Mouse (Mus musculus) layer of hippocampus, adult 8-10 months (tissue): ENCODE results near the gene Sh3bp5. TPM values are rescaled to one million over a fixed set of nuclear protein-coding genes. Genes with fewer than 3 reads are reported as not detected.
A peak's percentile ranks its signal among the peaks of the same experiment; 100 is the strongest.

ENCODE experiments used
- DNase-seq, 2 experiments: peaks; one replicate each; pipeline ENCODE4 v3.0.0; 2022; ENCODE audit warnings: low spot score in 2 of 2
- total RNA-seq, 4 experiments: library from RNA; stranded (reverse); gene quantifications; 2 replicates each; pipeline ENCODE4 v1.2.4; 2022

Sh3bp5 gene
- total RNA-seq, 4 experiments from 2014 or later: 105 to 134 (median 117) TPM

DNA sequence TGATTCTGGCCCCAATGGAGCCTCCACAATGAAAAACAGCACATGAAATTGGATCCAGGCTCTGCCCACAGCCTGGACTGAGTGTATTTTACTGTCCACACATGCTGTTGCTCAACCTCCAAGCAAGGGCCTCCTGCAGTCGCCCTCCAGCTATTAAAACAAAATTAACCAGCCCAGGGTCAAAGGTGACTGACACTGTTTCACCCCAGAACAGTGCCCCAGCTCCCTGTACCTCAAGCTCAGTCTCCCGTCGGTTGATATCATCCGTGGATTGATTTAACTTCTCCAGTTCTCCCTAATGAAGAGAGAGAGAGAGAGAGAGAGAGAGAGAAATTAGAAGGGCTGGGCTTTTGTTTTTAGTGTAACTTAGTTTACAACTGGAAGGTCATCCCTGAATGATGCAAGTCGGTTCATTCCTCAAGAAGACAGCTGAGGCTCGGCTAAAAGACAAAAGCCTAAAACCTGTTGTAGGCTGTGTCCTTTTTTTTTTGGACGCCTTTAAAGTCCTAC is 2.0 kb downstream of the Sh3bp5 start:
- no peak for DNase-seq

DNA sequence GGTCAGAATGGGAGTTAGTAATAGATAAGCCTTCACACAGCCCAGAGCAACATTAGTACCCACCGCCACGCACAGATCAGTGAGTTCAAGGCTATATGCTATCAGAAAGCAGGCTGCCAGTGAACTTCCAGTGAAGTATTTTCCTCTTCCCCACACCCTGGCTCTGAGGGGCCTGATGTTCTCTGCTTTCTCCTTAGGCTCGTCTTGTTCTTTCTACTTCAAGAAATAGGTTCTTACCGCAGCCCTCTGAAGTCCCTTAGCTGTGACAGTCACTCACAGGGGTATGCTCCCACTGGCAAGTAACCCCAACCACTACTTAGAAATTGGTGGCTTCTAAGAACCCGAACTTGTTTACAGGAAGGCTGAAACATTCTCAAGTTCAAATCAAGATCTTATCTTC is 2.8 kb downstream of the Sh3bp5 start:
- no peak for DNase-seq

DNA sequence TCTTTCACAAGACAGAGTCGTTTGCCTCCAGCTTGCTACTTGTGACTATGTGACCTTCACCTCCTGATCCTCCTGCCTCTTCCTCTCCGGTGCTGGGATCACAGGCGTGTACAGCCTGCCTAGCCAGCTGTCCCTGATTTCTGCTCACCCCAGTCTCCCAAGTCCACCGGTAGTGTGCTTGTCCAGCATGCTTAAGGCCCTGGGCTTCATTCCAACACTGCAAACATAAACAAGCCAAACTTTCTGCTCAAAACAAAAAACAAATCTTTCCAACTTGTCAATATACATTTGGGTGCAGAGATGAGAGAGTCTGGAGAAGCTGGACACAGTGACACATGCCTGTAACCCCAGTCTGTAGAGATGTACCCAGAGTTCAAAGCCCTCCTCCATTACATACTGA is 3.5 kb downstream of the Sh3bp5 start:
- no peak for DNase-seq

DNA sequence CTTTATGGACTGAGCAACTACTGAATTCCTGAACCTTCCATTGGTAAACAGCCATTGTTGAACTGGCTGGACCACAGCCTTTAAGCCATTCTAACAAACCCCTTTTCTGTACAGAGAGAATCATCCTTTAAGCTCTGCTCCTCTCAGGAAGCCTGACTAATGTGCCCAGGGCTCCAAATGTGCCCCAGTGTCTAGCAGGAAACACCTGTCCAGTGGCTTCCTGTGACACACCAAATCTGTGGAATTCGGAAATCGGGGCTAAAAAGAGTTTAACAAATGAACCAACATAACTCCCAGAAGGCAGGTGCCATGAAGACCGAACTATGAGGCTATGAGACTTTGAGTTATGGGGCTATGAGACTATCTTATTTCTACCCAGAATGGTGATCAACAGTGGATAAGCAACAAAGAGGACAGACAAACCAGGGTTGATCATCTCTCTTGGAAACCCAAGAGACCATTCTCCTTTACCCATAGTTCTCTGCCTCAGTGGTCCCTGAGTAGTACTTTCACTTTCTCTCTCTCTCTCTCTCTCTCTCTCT is 4.0 kb downstream of the Sh3bp5 start:
- no peak for DNase-seq

DNA sequence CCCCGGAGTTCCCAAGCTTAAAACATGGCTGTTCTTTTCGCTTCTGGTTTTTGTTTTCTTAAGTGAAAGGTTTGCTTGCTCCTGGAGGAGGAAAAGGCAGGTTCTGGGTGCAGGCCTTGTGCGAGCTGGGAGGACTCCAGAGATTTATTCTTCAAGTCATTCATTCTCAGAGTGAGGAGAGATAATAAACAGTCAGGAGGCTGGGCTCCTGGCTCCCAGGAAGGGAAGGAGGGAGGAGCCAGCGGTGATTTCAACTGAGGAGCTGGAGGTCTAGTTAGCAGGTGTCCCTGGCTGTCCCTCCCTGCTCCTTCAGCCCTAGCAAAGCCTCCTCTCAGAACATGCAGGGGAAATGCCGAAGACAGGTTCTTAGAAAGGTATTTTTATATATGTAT is 6.9 kb downstream of the Sh3bp5 start:
- DNase-seq: no peak

DNA sequence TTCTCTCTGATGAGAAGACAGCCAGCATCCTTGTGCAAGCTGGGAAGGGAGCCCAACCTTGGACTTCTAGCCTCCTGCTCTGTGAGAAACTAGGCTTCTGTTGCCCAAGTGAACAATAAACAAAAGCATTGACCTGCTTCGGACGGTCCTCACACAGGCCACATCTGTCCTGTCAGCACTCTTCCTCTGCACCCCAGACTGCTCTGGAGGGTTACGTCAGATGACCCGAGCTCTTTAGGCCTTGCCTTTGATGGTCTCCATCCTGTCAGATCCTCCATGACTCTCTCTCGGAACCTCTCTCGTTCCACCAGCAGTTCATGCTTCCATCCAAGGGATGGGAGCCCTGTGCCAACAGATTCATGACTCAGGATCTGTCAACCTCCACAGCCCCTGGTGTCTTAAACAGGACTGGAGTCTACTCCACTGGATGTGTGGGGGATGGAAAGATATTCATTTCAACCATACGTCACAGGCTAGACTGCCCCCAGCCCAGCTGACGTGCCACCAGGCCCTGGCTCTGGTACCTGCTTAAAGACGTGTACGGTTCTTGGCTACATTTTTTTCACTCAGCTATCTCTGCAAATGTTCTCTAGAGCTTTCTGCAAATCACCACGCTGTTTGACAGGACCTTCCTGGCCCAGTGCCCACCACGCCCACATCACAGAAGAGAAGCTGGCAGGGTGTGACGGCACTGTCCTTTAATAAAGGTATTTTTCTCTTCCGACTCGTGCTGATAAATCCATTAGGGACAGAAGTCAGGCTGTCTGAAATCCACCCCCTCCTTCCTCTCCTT is 7.5 kb downstream of the Sh3bp5 start:
- DNase-seq: peak; percentile 80 to 87

DNA sequence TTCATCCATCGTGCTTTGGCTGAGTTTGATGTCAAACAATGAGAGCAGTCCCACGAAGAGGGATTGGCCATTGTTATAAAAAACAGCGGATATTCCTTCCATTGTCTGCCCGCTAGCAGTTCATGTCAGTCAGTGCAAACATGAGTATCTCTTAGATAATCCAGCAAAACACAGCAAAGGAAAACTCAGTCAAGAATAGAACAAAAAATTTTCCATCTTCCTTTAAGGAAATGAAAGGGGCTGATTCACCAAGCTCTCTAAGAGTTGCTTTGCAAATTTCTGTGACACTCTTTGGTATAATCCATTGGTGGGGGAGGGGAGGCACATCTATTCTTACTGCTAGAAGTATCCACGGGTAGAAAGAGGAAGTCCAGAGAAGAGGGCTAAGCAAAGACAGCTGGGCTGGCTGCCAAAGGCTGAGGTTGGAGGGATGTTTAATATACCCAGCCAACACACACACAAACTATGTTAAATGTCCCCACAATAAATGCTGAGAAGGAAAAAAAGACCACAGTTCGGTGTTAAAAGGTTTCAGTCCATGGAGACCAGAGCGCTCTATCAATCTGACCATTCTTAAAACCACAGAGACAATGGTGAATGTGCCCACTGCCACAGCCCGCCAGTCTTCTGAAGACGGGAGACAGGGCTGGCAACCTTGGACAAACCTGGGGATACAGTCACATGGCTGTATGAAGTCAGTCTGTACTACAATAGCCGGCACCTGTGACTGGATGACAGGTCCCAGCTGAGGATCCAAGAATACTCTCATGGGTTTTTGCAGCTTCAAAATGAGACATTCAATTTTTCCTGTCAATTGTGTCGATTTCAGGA is 12.7 kb downstream of the Sh3bp5 start:
- DNase-seq: peak in 1 of 2 experiments; percentile 5

DNA sequence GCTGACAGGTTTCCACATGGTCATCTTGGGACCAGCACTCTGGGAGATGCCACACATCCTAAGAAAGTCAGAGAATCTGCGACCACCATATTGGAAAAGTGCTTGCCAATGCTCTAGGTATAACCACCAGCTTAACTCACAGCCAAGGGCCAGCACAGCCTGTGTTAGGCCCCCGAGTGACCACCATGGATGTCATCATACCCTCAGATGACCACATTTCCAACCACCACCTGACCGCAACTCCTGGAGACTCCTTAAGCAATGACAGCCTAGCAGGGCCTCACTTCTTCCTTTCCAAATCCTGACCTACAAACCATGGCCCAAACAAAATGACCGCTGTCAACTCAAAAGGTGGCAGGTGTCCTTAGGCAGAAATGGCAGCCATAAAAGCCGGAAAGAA is 13.5 kb downstream of the Sh3bp5 start:
- no peak for DNase-seq

DNA sequence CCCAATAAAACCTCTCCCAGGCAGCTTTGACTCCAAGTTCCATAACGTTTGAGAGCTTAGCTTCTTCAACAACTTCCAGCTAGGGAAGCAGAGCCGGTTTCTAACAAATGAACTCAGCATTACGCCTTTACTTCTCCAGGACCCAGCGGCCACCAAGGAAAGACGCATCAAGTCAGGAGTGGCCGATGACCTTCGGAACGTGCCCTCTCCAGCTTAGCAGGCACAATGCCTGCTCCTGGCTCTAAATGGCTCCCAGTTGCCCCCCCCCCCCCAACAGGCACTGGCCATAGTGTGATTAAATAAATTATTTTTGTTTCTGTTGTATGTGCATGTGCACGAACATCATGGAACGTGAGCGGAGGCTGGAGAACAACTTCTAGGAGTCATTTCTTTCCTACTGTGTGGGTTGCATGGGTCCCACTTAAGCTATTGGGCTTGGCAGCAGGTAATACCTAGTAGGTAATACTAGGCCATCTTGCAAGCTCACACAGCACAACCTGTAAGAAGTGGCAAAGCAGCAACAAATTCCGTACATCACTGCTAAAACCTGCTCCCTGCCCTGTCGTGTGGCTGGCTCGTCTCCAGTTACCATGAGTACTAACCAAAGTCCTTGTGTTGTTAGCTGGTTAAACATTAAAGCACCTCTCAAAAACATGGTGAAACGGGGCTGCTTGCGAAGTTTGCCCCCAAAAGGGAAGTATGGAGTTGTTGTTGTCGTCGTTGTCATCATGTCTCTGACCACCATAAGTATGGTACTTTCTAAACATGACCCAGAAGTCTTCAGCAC is 14.2 kb downstream of the Sh3bp5 start:
- DNase-seq: no peak

DNA sequence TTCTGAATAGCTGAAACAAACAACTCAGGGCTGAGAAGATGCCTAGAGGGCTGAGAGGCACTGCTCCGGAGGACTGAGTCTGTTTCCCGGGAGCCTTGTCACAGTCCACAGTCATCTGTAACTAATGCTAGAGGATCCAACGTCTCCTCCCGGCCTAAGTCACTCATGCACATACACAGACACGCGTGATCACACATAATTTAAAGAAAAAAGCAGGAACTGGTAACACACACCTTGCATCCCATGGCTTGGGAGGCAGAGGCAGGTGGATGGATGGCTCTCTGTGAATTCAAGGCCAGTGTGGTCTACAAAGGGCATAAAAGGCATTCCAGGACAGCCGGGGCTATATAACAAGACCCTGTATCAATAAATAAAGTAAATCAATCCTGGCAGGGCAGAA is 14.9 kb downstream of the Sh3bp5 start:
- no peak for DNase-seq

DNA sequence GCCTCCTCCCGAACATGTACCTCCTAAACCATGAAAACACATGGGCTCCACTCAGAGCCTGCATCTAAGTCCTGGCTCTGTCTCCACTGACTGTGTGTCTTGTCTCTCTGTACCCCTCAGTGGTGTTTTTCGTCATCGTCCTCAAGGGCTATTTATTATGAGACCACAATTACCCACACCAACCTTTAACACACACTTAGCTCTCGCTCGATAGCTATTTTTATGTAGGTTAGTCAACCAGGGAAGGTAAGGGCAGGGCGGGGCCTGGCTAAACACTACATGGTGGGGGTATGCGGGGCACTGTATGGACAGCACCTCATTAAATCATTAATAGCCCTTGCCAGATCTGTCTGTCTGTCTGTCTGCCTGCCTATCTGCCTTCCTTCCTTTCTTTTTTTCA is 15.3 kb downstream of the Sh3bp5 start:
- DNase-seq: no peak

DNA sequence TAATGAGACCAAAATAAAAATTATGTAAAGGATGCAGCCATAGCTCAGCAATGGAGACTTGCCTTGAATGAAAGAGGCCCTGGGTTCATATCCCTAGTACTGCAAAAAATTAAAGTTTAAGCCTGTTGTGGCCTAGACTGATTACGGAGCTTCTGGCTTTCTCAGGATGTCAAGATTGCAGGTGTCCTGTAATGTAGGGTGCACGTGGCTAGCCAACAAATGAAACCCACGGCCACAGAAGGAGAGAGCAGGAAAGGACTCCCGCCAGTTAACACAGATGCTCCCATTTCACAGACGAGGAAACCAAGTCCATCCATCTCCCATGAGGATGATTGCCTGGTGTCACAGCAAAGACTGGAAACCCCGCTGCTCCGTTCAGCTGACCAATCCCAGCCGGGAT is 15.7 kb downstream of the Sh3bp5 start:
- DNase-seq: no peak

DNA sequence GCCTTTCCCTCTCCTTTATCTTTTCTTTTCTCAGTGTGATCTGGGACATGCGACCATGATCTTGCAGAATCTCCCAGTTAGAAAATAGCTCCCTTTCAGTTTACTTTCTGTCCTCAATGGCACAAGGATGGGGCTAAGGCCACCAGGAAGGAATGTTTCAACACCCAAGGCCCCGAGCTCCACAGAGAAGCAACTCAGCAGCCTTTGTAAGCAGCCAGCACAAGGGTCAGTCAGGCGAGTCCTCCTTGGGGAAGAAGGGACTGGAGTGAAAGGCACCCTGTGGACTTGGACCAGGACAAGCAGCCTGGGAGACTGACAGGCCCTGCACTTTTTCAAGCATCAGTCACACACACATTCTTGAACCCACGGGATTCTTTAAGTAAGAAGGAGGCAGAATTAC is 16.6 kb downstream of the Sh3bp5 start:
- DNase-seq: no peak

DNA sequence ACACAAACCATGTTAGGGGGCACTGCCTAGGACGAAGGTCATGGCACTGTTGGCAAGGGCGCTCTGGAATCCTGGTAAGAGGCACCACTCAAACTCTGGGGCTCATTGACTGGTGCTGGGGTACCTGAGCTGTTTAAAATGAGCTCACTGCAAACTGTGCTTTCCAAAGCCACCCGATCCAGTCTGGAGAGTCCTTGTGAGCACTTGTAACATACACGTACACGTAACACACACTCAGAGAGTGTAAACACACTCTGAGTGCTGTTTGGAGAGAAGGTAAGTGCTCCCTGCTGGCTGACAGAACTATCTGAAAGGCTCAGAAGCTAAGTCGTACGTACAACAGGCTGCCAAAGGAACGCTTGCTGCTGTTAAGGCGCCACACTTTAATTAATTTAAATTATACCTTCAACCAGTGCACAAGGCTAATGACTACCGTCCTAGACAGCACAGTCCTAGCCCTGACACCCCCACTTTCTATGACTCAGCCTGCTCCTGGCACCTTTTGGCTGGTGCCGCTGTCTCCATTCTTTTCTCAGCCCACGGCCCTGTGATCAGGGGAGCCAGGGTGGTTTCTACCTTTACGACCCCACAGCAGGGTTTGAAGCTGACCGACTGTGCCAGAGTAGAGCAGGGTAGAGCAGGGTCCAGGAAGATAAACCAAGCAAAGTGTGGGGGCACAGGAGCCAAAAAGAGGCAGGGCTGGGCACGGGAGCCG is 18.9 kb downstream of the Sh3bp5 start:
- DNase-seq: no peak

DNA sequence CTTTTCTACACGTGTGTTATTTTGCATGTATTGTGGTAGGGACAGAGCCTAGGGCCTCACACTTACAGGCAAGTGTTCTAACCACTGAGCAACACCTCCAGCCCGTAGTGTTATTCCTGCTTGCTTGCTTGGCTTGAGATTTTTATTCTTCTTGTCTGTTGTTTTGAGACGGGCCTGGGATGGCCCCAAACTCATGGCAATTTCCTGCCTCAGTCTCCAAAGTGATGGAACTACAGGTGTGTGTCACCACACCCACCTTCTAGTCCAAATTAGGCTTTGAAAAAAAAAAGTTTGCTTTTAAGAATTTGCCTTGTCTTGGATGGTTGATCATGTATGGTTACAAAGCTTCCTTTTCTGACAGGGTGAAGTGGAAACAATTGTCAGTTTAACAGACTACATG is 19.5 kb downstream of the Sh3bp5 start:
- no peak for DNase-seq

DNA sequence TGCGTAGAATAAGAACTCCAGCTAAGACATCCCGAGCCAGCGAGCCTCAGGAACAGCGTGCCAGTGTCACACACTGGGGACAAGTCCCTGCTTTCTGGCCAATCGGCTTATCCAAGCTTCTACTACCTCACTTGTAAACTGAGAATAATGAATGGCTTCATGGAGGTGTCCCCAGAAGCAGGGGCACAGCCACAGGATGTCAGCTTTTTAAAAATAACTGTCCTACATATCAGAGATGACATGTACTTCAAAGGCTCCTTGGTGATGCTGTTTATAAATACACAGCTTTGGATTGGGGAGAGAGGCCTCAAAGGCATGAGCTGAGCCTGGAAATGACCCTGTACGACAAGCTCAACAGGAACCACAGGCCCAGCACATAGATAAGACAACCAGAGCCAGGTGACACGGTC is 20.9 kb downstream of the Sh3bp5 start:
- no peak for DNase-seq

DNA sequence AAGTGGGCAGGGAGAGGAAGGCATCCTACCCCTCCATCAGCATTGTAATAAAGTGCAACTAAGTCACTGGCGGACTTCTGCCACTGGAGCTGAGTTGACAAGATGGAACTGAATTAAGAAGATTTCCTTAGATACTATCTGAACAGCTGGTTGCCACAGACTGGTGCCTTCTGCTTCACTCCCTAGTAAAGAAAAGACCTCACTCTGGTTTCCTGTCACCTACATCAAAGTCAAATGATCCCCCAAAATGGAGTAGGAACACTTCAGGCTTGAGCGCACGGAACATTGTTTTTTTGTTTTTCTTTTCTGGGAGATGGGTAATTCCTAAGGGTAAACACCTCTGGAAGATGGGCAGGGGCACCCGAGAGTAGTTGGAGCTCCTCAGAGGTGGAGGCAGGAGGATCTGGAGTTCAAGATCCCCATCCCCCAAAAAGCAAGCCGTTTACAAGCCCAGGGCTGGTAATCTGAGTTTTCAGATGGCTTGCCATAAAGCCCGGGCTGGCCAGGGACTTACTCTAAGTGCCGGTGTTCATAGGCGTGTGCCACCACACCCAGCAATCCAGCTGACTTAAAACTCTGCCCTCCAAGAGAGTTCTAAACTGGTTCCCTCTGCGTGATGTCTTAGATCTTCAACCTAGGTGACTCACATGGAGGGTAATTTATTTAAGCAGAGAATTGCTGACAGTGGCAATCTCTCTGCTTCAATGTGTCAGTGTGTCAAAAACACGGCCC is 21.5 kb downstream of the Sh3bp5 start:
- DNase-seq: no peak

DNA sequence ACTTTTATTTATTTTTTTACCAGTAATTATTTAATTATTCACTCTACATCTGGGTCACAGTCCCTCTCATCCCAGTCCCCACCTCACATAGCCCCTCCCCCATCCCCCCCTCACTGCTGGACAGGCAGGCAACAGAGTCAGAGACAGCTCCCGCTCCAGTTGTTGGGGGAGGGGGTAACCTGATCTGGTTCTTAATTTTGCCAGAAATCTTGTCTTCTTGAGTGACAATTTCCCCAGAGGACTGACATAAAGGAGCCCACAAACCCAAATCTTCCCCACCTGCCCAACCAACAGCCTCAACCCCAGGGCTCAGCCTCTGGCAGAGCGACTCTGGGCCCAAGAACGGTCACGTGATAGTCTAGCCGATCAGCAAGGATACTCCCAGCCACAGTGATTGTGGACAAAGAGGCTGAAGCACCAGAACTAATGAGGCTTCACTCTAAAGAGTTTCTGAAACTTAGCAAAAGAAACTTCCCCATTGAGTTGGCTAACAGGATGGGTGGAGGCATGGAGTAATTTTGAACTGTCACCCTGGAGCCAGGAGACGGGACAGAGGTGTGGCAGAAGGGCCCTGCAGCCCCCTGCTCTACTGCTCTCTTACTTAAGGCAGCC is 22.3 kb downstream of the Sh3bp5 start:
- no peak for DNase-seq

DNA sequence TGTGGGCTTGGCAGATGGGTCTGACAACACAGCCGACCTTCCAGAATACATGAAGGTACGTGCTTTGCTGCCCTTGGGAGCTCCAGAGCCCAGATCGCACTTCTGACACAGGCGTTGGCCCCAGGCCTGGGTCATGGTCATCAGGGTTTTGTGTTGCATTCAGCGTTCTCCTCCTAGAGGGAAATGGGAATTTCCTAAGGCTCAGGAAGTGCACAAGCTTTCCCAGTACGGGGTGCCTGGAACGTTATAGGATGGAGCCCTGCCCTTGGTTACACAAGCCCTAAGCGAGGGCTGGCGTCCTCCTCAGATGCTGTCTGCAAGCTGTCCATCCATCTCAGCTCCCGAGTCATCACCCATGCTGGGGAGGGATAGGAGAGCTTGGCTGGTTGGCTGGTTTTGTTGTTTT is 23.2 kb downstream of the Sh3bp5 start:
- no peak for DNase-seq

DNA sequence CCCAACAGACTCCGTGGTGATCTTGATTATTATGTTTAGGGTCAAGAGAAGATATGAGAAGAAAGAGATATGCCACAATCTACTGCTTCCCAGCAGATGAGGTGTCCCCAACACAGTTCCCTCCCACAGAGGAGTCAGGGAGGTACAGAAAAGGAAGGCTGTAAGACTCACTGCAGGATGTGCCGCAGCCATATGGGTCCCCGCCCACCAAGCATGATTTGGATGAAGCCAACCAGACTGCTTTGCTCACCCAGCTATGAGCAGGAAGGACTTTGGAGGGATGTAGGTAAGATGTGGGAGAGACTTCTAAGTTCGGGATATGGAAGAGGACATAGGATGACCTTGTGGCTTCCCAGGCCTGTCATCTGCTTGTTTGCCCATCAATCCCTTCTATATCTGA is 25.1 kb downstream of the Sh3bp5 start:
- peak; percentile 67 to 72 for DNase-seq
